ENCODE assay signal across 7 mouse cellular contexts in genomic region chr2:181287958-181288350, GRCm38 (mm10). TPM values are rescaled to one million over a fixed set of nuclear protein-coding genes. Genes with fewer than 3 reads are reported as not detected.
A peak's percentile ranks its signal among the peaks of the same experiment; 100 is the strongest.
DNase-seq lines count a peak whose midpoint lies in the region; ATAC-seq and TF ChIP-seq lines count a peak whose summit lies in the region.
"Not testable (repeated sequence)": the region's sequence is repeated elsewhere in the genome, so short reads cannot be mapped to it uniquely, and the experiment has no call there.

Gmeb2 (minus strand) TSS chr2:181288035.

- peak; percentile 93 for DNase-seq in adrenal gland, postnatal 10 days
- peak; percentile 96 for DNase-seq in embryonic facial prominence, embryonic 10.5 days (ENCODE audit: low spot score)
- peak; percentile 81 for DNase-seq in gonadal fat pad, adult 2 months (ENCODE audit: low read depth)
- DNase-seq in left cerebral cortex, postnatal 4 days, result peak; percentile 97

- peak within 1 kb of the TSS; percentile 77 for H3K4me3 ChIP-seq in embryonic facial prominence, embryonic 10.5 days
- H3K4me3 ChIP-seq in intestine, postnatal 0 days (ENCODE audit: low read depth, low read length), result peak within 1 kb of the TSS; percentile 62
- H3K4me3 ChIP-seq in midbrain, embryonic 12.5 days, result peak within 1 kb of the TSS; percentile 64
- H3K4me3 ChIP-seq in small intestine, adult 2 months (ENCODE audit: low read depth, low read length), result peak within 1 kb of the TSS; percentile 93

- H3K27me3 ChIP-seq in embryonic facial prominence, embryonic 10.5 days (replicated peaks; ENCODE audit: low read depth, poor library complexity, severe bottlenecking); intestine, postnatal 0 days (replicated peaks; ENCODE audit: control insufficient read depth, insufficient read depth, low read length); midbrain, embryonic 12.5 days; small intestine, adult 2 months (ENCODE audit: control insufficient read depth, insufficient read depth, low read length): not testable (repeated sequence)

- H3K27ac ChIP-seq in embryonic facial prominence, embryonic 10.5 days (replicated peaks), result peak within 1 kb of the TSS; percentile 98
- H3K27ac ChIP-seq in intestine, postnatal 0 days (ENCODE audit: low read depth, low read length), result peak within 1 kb of the TSS; percentile 93
- peak within 1 kb of the TSS; percentile 95 for H3K27ac ChIP-seq in midbrain, embryonic 12.5 days (replicated peaks)
- peak within 1 kb of the TSS; percentile 91 for H3K27ac ChIP-seq in small intestine, adult 2 months (ENCODE audit: insufficient read depth, low read depth, low read length)

- TF ChIP-seq POLR2A in small intestine, adult 2 months (IDR thresholded peaks at IDR 0.05; ENCODE audit: low read depth, low read length), result peak; percentile 48; the same call in 1 of the 2 replicates

- ATAC-seq in intestine, postnatal 0 days, result peak; percentile 97
- ATAC-seq in midbrain, embryonic 12.5 days (ENCODE audit: low FRiP score, low read depth), result peak; percentile 94

- intact Hi-C loops in left cerebral cortex, postnatal 4 days (cut with DNase I), result not testable (repeated sequence)

- H3K9ac ChIP-seq in intestine, postnatal 0 days (ENCODE audit: low read depth, low read length), result peak within 1 kb of the TSS; percentile 82
- peak within 1 kb of the TSS; percentile 77 for H3K9ac ChIP-seq in midbrain, embryonic 12.5 days (replicated peaks)

- 5% methylated on average over 38 of the region's 38 CpGs for WGBS in embryonic facial prominence, embryonic 10.5 days
- WGBS in intestine, postnatal 0 days, result under 1% methylated on average over 14 of the region's 38 CpGs
- WGBS in midbrain, embryonic 12.5 days, result 7% methylated on average over 31 of the region's 38 CpGs
- WGBS in small intestine, adult 2 months, result 11% methylated on average over 35 of the region's 38 CpGs

- peak within 1 kb of the TSS; percentile 67 for H3K4me2 ChIP-seq in intestine, postnatal 0 days (replicated peaks; ENCODE audit: low read depth)
- peak within 1 kb of the TSS; percentile 67 for H3K4me2 ChIP-seq in midbrain, embryonic 12.5 days (replicated peaks)

- not testable (repeated sequence) for H3K9me3 ChIP-seq in embryonic facial prominence, embryonic 10.5 days; intestine, postnatal 0 days (ENCODE audit: control insufficient read depth); midbrain, embryonic 12.5 days

- peaks cover 16% of the 10 kb centered on the region for H3K4me1 ChIP-seq in embryonic facial prominence, embryonic 10.5 days
- H3K4me1 ChIP-seq in intestine, postnatal 0 days (replicated peaks; ENCODE audit: control insufficient read depth, insufficient read depth, low read length); small intestine, adult 2 months (ENCODE audit: control insufficient read depth, insufficient read depth, insufficient read length, low read length): not testable (repeated sequence)
- H3K4me1 ChIP-seq in midbrain, embryonic 12.5 days, result peaks cover 17% of the 10 kb centered on the region

- peaks cover 35% of the 10 kb centered on the region for H3K36me3 ChIP-seq in embryonic facial prominence, embryonic 10.5 days (replicated peaks)
- H3K36me3 ChIP-seq in intestine, postnatal 0 days (ENCODE audit: control insufficient read depth, insufficient read depth); small intestine, adult 2 months (ENCODE audit: control insufficient read depth, insufficient read depth, low read length): not testable (repeated sequence)
- peaks cover 14% of the 10 kb centered on the region for H3K36me3 ChIP-seq in midbrain, embryonic 12.5 days

- peak; percentile 44 for TF ChIP-seq CTCF in intestine, postnatal 0 days (IDR thresholded peaks at IDR 0.05; ENCODE audit: low read depth)
- peak; percentile 52; the same call in 1 of the 2 replicates for TF ChIP-seq CTCF in small intestine, adult 2 months (IDR thresholded peaks at IDR 0.05; ENCODE audit: extremely low read depth, insufficient read length, insufficient replicate concordance, low read depth, low read length)

RNA-seq across cellular contexts. Expression of gene Gmeb2, which starts in this region (rescaled TPM):
- total RNA-seq in adrenal gland, postnatal 10 days (2021), result 10 to 100 TPM; 18.1 to 20.7 TPM
- polyA plus RNA-seq in embryonic facial prominence, embryonic 10.5 days (2016; fragmentation: Nextera tagmentation; extraction: Ambion mirVana), result 18.7 and 20.2 TPM in 2 replicates
- polyA plus RNA-seq in gonadal fat pad, adult 2 months (2012; rRNA removed), result 13.5 and 14.6 TPM in 2 replicates
- 5.4 and 5.8 TPM in 2 replicates for polyA plus RNA-seq in intestine, postnatal 0 days (2015; fragmentation: Nextera tagmentation; extraction: Ambion mirVana)
- 10 to 100 TPM; 18.8 to 23.2 TPM for total RNA-seq in left cerebral cortex, postnatal 4 days (2021)
- polyA plus RNA-seq in midbrain, embryonic 12.5 days (2016; fragmentation: Nextera tagmentation; extraction: Ambion mirVana), result 23.4 and 23.9 TPM in 2 replicates
- 14.0 and 29.1 TPM in 2 replicates for polyA plus RNA-seq in small intestine, adult 2 months (2012; rRNA removed)

Comparison
In these comparisons a context has a peak if more than half of its experiments do, and no peak if none do; other contexts are left out.
1. Peak in every context shown above with its lines: DNase-seq, ATAC-seq, H3K4me3 ChIP-seq and H3K27ac ChIP-seq.